Mouse (Mus musculus): ENCODE results near the gene Uvssa. TPM values are rescaled to one million over a fixed set of nuclear protein-coding genes. Genes with fewer than 3 reads are reported as not detected.

The Uvssa gene
- polyA plus RNA-seq, 1 experiment from 2014 or later, result 8.7 TPM

DNA sequence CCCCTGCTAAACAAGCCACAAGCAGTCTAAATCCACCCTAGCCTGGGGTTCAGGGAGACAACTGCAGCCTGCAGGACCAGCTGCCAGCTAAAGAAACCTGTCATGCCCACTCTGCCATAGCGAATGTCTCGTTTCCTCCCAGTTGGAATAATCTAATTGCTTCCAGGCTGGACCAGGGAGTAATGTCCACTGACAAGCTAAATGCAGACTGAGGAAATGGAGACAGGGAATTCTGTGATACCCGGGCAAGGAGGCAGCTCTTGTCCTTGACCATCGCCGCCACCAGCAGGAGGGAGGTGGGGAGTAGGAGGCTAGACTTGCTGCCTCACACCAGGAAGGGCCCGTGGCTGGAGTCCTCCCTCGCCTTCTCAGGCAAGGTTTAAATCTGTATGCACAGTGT lies 86.0 kb downstream of the Uvssa start:
- no peak overlapping the region for H3K27ac ChIP-seq
- 67% methylated on average over 7 of the region's 7 CpGs for WGBS
- no peaks in the 10 kb centered on the region for H3K36me3 ChIP-seq
- peaks cover 8% of the 10 kb centered on the region; the same call in 1 of the 2 replicates for H3K4me1 ChIP-seq
- H3K4me2 ChIP-seq (replicated peaks), result no peak overlapping the region
- ATAC-seq (ENCODE audit: low FRiP score, low read depth), result no peak
- H3K27me3 ChIP-seq (replicated peaks), result peaks cover 15% of the 10 kb centered on the region; the same call in 1 of the 2 replicates
- no peaks in the 10 kb centered on the region for H3K9me3 ChIP-seq
- H3K4me3 ChIP-seq, result no peak overlapping the region
- H3K9ac ChIP-seq, result no peak overlapping the region

GRCm38 (mm10) chr5:33465464-33465863 lies 87.1 kb downstream of the Uvssa start:
- Histone ChIP-seq H3K4me3 (no peak overlapping the region), H3K4me1 (peaks cover 8% of the 10 kb centered on the region; the same call in 1 of the 2 replicates), H3K4me2 (replicated peaks) (no peak overlapping the region), H3K9ac (no peak overlapping the region), H3K36me3 (no peaks in the 10 kb centered on the region), H3K27ac (no peak overlapping the region), H3K27me3 (replicated peaks) (peaks cover 17% of the 10 kb centered on the region), H3K9me3 (no peaks in the 10 kb centered on the region)
- ATAC-seq (ENCODE audit: low FRiP score, low read depth), result no peak
- 18% methylated on average over 11 of the region's 11 CpGs for WGBS

Other genes with a start within 250 kb of the Uvssa start
- gene Spon2, start 160.1 kb upstream of the Uvssa start, polyA plus RNA-seq (2016; fragmentation: Nextera tagmentation; extraction: Ambion mirVana), result 1.7 and 2.1 TPM in 2 replicates
- gene Ctbp1, start 103.6 kb upstream of the Uvssa start, polyA plus RNA-seq (2016; fragmentation: Nextera tagmentation; extraction: Ambion mirVana), result 569 and 584 TPM in 2 replicates
- gene Maea, start 43.0 kb upstream of the Uvssa start, polyA plus RNA-seq (2016; fragmentation: Nextera tagmentation; extraction: Ambion mirVana), result 124 and 125 TPM in 2 replicates
- gene Nkx1-1, start 55.4 kb downstream of the Uvssa start, polyA plus RNA-seq (2016; fragmentation: Nextera tagmentation; extraction: Ambion mirVana), result 2.2 and 2.8 TPM in 2 replicates